Mouse (Mus musculus): Measurements from ENCODE around the gene Sgo1. TPM values are rescaled to one million over a fixed set of nuclear protein-coding genes. Genes with fewer than 3 reads are reported as not detected.
"Not testable (repeated sequence)": the region's sequence is repeated elsewhere in the genome, so short reads cannot be mapped to it uniquely, and the experiment has no call there.

Sgo1 gene
- total RNA-seq (2015; ENCODE audit: low replicate concordance) (141 and 166 TPM in 2 replicates), total RNA-seq (2017; ENCODE audit: low replicate concordance) (186 and 236 TPM in 2 replicates)

- ATAC-seq (replicated peaks; ENCODE audit: low FRiP score, poor library complexity, severe bottlenecking): peak; percentile 94
Measured at GRCm38 (mm10) chr17:53688877-53689802, at the start of gene Sgo1. Sgo1 (minus strand) TSS chr17:53689333.

GRCm38 (mm10) chr17:53718916-53719315 lies 29.8 kb upstream of the Sgo1 start:
- ATAC-seq (replicated peaks; ENCODE audit: low FRiP score, poor library complexity, severe bottlenecking): not testable (repeated sequence)

GRCm38 (mm10) chr17:53718474-53718873 lies 29.3 kb upstream of the Sgo1 start:
- no peak for ATAC-seq (replicated peaks; ENCODE audit: low FRiP score, poor library complexity, severe bottlenecking)

- not testable (repeated sequence) for ATAC-seq (replicated peaks; ENCODE audit: low FRiP score, poor library complexity, severe bottlenecking)
Measured at GRCm38 (mm10) chr17:53715161-53715560, 26.0 kb upstream of the Sgo1 start.

GRCm38 (mm10) chr17:53714453-53714852 lies 25.3 kb upstream of the Sgo1 start:
- ATAC-seq (replicated peaks; ENCODE audit: low FRiP score, poor library complexity, severe bottlenecking): no peak

- ATAC-seq (replicated peaks; ENCODE audit: low FRiP score, poor library complexity, severe bottlenecking): not testable (repeated sequence)
Measured at GRCm38 (mm10) chr17:53697521-53697920, 8.4 kb upstream of the Sgo1 start.

- no peak for ATAC-seq (replicated peaks; ENCODE audit: low FRiP score, poor library complexity, severe bottlenecking)
Measured at GRCm38 (mm10) chr17:53694039-53694438, 4.9 kb upstream of the Sgo1 start.

GRCm38 (mm10) chr17:53689946-53690345 lies 813 bp upstream of the Sgo1 start:
- ATAC-seq (replicated peaks; ENCODE audit: low FRiP score, poor library complexity, severe bottlenecking): peak; percentile 23

- no peak for ATAC-seq (replicated peaks; ENCODE audit: low FRiP score, poor library complexity, severe bottlenecking)
Measured at GRCm38 (mm10) chr17:53688321-53688720, 812 bp downstream of the Sgo1 start.

- ATAC-seq (replicated peaks; ENCODE audit: low FRiP score, poor library complexity, severe bottlenecking): no peak
Measured at GRCm38 (mm10) chr17:53678716-53679115, 10.4 kb downstream of the Sgo1 start.

GRCm38 (mm10) chr17:53670453-53670852 lies 18.7 kb downstream of the Sgo1 start:
- no peak for ATAC-seq (replicated peaks; ENCODE audit: low FRiP score, poor library complexity, severe bottlenecking)

GRCm38 (mm10) chr17:53664703-53665382 lies 24.3 kb downstream of the Sgo1 start:
- ATAC-seq (replicated peaks; ENCODE audit: low FRiP score, poor library complexity, severe bottlenecking): no peak

- no peak for ATAC-seq (replicated peaks; ENCODE audit: low FRiP score, poor library complexity, severe bottlenecking)
Measured at GRCm38 (mm10) chr17:53664267-53664666, 24.9 kb downstream of the Sgo1 start.

- no peak for ATAC-seq (replicated peaks; ENCODE audit: low FRiP score, poor library complexity, severe bottlenecking)
Measured at GRCm38 (mm10) chr17:53661056-53661840, 27.9 kb downstream of the Sgo1 start.

GRCm38 (mm10) chr17:53659738-53660137 lies 29.4 kb downstream of the Sgo1 start:
- no peak for ATAC-seq (replicated peaks; ENCODE audit: low FRiP score, poor library complexity, severe bottlenecking)

- no peak for ATAC-seq (replicated peaks; ENCODE audit: low FRiP score, poor library complexity, severe bottlenecking)
Measured at GRCm38 (mm10) chr17:53659230-53659629, 29.9 kb downstream of the Sgo1 start.

GRCm38 (mm10) chr17:53658668-53659067 lies 30.5 kb downstream of the Sgo1 start:
- ATAC-seq (replicated peaks; ENCODE audit: low FRiP score, poor library complexity, severe bottlenecking): no peak

- ATAC-seq (replicated peaks; ENCODE audit: low FRiP score, poor library complexity, severe bottlenecking): 0 out of 2 replicates have a peak, but pooled peaks have one; percentile 66
Measured at GRCm38 (mm10) chr17:53657391-53657790, 31.7 kb downstream of the Sgo1 start.

- ATAC-seq (replicated peaks; ENCODE audit: low FRiP score, poor library complexity, severe bottlenecking): no peak
Measured at GRCm38 (mm10) chr17:53656369-53656860, 32.7 kb downstream of the Sgo1 start.

GRCm38 (mm10) chr17:53655959-53656358 lies 33.2 kb downstream of the Sgo1 start:
- no peak for ATAC-seq (replicated peaks; ENCODE audit: low FRiP score, poor library complexity, severe bottlenecking)

Measured in erythroid progenitor cell, adult 5-6 weeks (primary cell).